Mouse (Mus musculus): ENCODE results near the gene Htr1f.

DNA sequence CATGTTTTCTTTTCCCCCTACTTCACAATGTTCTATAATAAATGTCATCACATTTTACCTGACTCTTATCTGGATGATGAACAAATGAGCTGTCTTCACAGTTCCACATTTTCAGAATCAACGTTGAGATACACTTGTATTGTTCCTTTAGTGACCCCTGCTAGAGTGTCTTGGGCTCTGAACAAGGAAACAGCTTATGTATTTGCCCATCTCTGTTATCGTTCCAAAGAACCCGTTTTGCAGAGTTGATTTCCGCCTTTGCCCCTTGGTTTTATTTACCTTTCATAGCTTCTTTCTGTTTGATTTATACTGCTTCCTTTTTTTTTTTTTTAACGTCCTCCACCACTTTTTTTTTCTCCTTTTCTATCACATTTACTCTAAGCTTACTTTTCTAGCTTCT is 225.9 kb downstream of the Htr1f start:
- TF ChIP-seq POLR2A (IDR thresholded peaks at IDR 0.05; ENCODE audit: control insufficient read depth, extremely low read depth, insufficient read depth, low read length, poor library complexity), result no peak
- TF ChIP-seq CTCF (IDR thresholded peaks at IDR 0.05; ENCODE audit: borderline replicate concordance, control insufficient read depth, extremely low read depth, insufficient read depth, low read length, poor library complexity), result no peak
